Mouse (Mus musculus): Measurements from ENCODE around the gene Gm7361. TPM values are rescaled to one million over a fixed set of nuclear protein-coding genes. Genes with fewer than 3 reads are reported as not detected.

Gm7361 gene
- not detected for polyA plus RNA-seq (2014; fragmentation: Illumina TruSeq; extraction: RNeasy Lipid Tissue Mini Kit (QIAGEN cat#74804); ENCODE audit: low read depth, low replicate concordance)

DNA sequence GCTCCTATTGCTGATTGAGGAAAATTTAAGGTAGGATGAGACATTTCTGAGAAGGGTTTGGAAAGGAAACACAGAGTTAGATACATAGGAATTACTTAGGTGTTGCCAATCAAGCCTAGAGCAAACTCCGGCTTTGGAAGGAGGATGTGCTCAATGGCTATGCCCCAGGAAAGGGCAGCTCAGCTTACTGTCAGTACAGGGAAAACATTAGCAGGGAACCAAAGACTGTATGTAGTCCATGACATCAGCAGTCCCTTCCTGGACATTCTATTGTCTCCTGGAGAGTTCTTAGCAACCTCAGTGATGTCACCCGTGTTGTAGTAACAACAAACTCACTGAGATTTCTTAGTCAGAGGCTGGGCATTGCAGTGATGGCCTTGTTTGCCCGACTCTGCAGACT lies at the start of gene Gm7361:
Gene Gm7361 (plus strand): TSS at position 301 of the 400 bp plus-strand sequence.

Other genes with a start within 250 kb of the Gm7361 start
- not detected for gene Gm5862, start 234.8 kb upstream of the Gm7361 start, polyA plus RNA-seq (2014; fragmentation: Illumina TruSeq; extraction: RNeasy Lipid Tissue Mini Kit (QIAGEN cat#74804); ENCODE audit: low read depth, low replicate concordance)
- not detected for gene Speer4a, start 218.1 kb upstream of the Gm7361 start, polyA plus RNA-seq (2014; fragmentation: Illumina TruSeq; extraction: RNeasy Lipid Tissue Mini Kit (QIAGEN cat#74804); ENCODE audit: low read depth, low replicate concordance)
- gene Gm7347, start 199.1 kb upstream of the Gm7361 start, polyA plus RNA-seq (2014; fragmentation: Illumina TruSeq; extraction: RNeasy Lipid Tissue Mini Kit (QIAGEN cat#74804); ENCODE audit: low read depth, low replicate concordance), result not detected
- gene Gm10471, start 168.4 kb upstream of the Gm7361 start, polyA plus RNA-seq (2014; fragmentation: Illumina TruSeq; extraction: RNeasy Lipid Tissue Mini Kit (QIAGEN cat#74804); ENCODE audit: low read depth, low replicate concordance), result not detected
- not detected for gene 5031410I06Rik, start 152.3 kb upstream of the Gm7361 start, polyA plus RNA-seq (2014; fragmentation: Illumina TruSeq; extraction: RNeasy Lipid Tissue Mini Kit (QIAGEN cat#74804); ENCODE audit: low read depth, low replicate concordance)
- gene Gm10220, start 136.3 kb upstream of the Gm7361 start, polyA plus RNA-seq (2014; fragmentation: Illumina TruSeq; extraction: RNeasy Lipid Tissue Mini Kit (QIAGEN cat#74804); ENCODE audit: low read depth, low replicate concordance), result not detected

All from heart, adult 10 weeks (tissue).